Mouse (Mus musculus) heart, adult 2 months (tissue): ENCODE results near the gene Bco2.

Experiments
- CTCF ChIP-seq: fragments of 200-600 bp; IDR thresholded peaks from 2 replicates; pipeline ENCODE4 v1.8.1; 2022; ENCODE audit warnings: antibody characterized with exemption, mild to moderate bottlenecking, moderate library complexity
- POLR2A ChIP-seq: fragments of 200-500 bp; IDR thresholded peaks from 2 replicates; pipeline ENCODE4 v1.6.1; 2011; ENCODE audit warnings: mild to moderate bottlenecking, low read depth, low read length, control low read depth; ENCODE audit not compliant: insufficient read depth

DNA sequence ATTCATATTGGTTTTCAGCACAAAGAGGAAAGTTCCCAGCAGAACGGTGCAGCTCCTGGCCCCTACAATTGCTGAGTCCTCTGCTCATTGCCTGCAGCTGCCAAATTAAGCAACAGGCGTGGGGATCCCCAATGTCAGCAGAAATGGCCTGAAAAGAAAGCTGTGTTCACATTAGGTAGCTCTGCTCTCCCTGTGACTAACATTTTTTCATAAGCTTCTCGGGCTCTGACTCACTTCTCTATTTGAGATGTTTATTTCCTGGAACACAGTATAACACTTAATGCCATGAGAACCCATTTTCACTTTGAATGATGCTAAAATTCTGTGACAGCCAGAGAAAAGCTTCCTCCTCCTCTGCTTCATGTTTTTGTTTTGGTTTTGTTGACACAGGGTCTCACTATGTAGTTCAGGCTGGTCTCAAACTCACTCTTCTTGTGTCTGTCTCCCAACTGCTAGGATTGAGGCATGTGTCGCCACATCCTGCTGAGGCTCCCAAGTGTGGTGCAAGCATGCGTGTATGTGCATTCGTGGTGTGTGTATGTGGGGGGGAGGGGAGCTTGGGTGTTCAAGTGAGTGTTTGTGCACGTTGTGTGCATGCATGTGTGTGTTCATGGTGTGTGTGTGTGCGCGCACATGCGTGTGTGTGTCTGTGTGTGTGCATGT is 36.0 kb upstream of the Bco2 start:
- TF ChIP-seq CTCF (no peak), POLR2A (no peak)
